Mouse (Mus musculus) midbrain, embryonic 13.5 days (tissue): ENCODE measurements at regions not wholly inside any gene's neighbourhood (a gene's known extent, or its start where the extent isn't known, plus 50 kb on each side); places are given as distances from the start of the nearest gene placed in this dataset.

Source experiments
- ATAC-seq: fragments of 200-750 bp; cut with Nextera tagmentation; 2 replicates; pipeline ENCODE4 v1.8.0; 2017; ENCODE audit warnings: mild to moderate bottlenecking, moderate TSS enrichment, moderate library complexity
- H3K27ac ChIP-seq: fragments of 300-500 bp; sonication (generic); 2 replicates; pipeline ENCODE4 v1.5.1; 2015; ENCODE audit warnings: inconsistent platforms, mild to moderate bottlenecking, moderate library complexity
- H3K27me3 ChIP-seq: fragments of 300-500 bp; sonication (generic); 2 replicates; pipeline ENCODE4 v1.6.1; 2015; ENCODE audit warnings: mild to moderate bottlenecking, inconsistent platforms
- H3K36me3 ChIP-seq: fragments of 300-500 bp; sonication (generic); 2 replicates; pipeline ENCODE4 v1.6.1; 2015; ENCODE audit warnings: mild to moderate bottlenecking, inconsistent platforms
- H3K4me1 ChIP-seq: fragments of 300-500 bp; sonication (generic); replicated peaks from 2 replicates; pipeline ENCODE4 v1.6.1; 2015; ENCODE audit warnings: inconsistent platforms
- H3K4me2 ChIP-seq: fragments of 300-500 bp; sonication (generic); replicated peaks from 2 replicates; pipeline ENCODE4 v1.6.1; 2015; ENCODE audit warnings: moderate library complexity, mild to moderate bottlenecking, inconsistent platforms
- H3K4me3 ChIP-seq: fragments of 300-500 bp; sonication (generic); replicated peaks from 2 replicates; pipeline ENCODE4 v1.5.1; 2015; ENCODE audit warnings: mild to moderate bottlenecking, inconsistent platforms
- H3K9ac ChIP-seq: fragments of 300-500 bp; sonication (generic); replicated peaks from 2 replicates; pipeline ENCODE4 v1.6.1; 2015; ENCODE audit warnings: mild to moderate bottlenecking, inconsistent platforms
- H3K9me3 ChIP-seq: fragments of 300-500 bp; sonication (generic); 2 replicates; pipeline ENCODE4 v1.6.1; 2016; ENCODE audit warnings: mild to moderate bottlenecking, inconsistent platforms
- WGBS: fragments of 180-500 bp; shearing (Covaris S2); methylation state at CpG from one replicate; pipeline ENCODE4 v1.1.7; 2015; 5-methylcytosine and 5-hydroxymethylcytosine counted together

GRCm38 (mm10) chr4:72592129-72592528 lies 260.3 kb downstream of the Aldoart1 start:
- 68% methylated on average over 1 of the region's 1 CpGs for WGBS
- no peak for ATAC-seq

GRCm38 (mm10) chr4:72574946-72575345 lies 277.5 kb downstream of the Aldoart1 start:
- H3K4me2 ChIP-seq: no peak overlapping the region
- H3K27ac ChIP-seq: no peak overlapping the region
- no peak overlapping the region for H3K4me3 ChIP-seq
- no peak for ATAC-seq
- 79% methylated on average over 1 of the region's 1 CpGs for WGBS
- H3K9ac ChIP-seq: no peak overlapping the region
- H3K36me3 ChIP-seq: no peaks in the 10 kb centered on the region
- no peaks in the 10 kb centered on the region for H3K27me3 ChIP-seq
- no peaks in the 10 kb centered on the region for H3K9me3 ChIP-seq
- no peaks in the 10 kb centered on the region for H3K4me1 ChIP-seq

More at GRCm38 (mm10) chr4:72592129-72592528, 260.3 kb downstream of the Aldoart1 start:
- H3K4me3 ChIP-seq: no peak overlapping the region
- no peaks in the 10 kb centered on the region for H3K27me3 ChIP-seq
- no peak overlapping the region for H3K27ac ChIP-seq
- no peak overlapping the region for H3K9ac ChIP-seq
- no peaks in the 10 kb centered on the region for H3K4me1 ChIP-seq
- no peaks in the 10 kb centered on the region for H3K36me3 ChIP-seq
- H3K4me2 ChIP-seq: no peak overlapping the region
- H3K9me3 ChIP-seq: no peaks in the 10 kb centered on the region; the same call in 1 of the 2 replicates

GRCm38 (mm10) chr4:72571924-72572323 lies 280.5 kb downstream of the Aldoart1 start:
- H3K27me3 ChIP-seq: no peaks in the 10 kb centered on the region
- ATAC-seq: no peak
- no peaks in the 10 kb centered on the region for H3K36me3 ChIP-seq
- H3K4me2 ChIP-seq: no peak overlapping the region
- no peak overlapping the region for H3K4me3 ChIP-seq
- H3K4me1 ChIP-seq: no peaks in the 10 kb centered on the region
- 51% methylated on average over 2 of the region's 2 CpGs for WGBS
- H3K27ac ChIP-seq: no peak overlapping the region
- H3K9ac ChIP-seq: no peak overlapping the region
- H3K9me3 ChIP-seq: no peaks in the 10 kb centered on the region

GRCm38 (mm10) chr4:72565186-72565585 lies 287.2 kb downstream of the Aldoart1 start:
- H3K4me3 ChIP-seq: no peak overlapping the region
- H3K4me2 ChIP-seq: no peak overlapping the region
- H3K27ac ChIP-seq: no peak overlapping the region
- H3K27me3 ChIP-seq: no peaks in the 10 kb centered on the region
- H3K4me1 ChIP-seq: peaks cover 9% of the 10 kb centered on the region
- ATAC-seq: no peak
- 91% methylated on average over 3 of the region's 3 CpGs for WGBS
- no peak overlapping the region for H3K9ac ChIP-seq
- H3K36me3 ChIP-seq: no peaks in the 10 kb centered on the region
- no peaks in the 10 kb centered on the region for H3K9me3 ChIP-seq

- H3K9ac ChIP-seq: no peak overlapping the region
- ATAC-seq: peak; percentile 73; the same call in 1 of the 2 replicates
- H3K4me1 ChIP-seq: peaks cover 9% of the 10 kb centered on the region
- H3K36me3 ChIP-seq: no peaks in the 10 kb centered on the region
- 27% methylated on average over 4 of the region's 4 CpGs for WGBS
- no peaks in the 10 kb centered on the region for H3K27me3 ChIP-seq
- no peak overlapping the region for H3K4me3 ChIP-seq
- no peak overlapping the region for H3K4me2 ChIP-seq
- H3K9me3 ChIP-seq: no peaks in the 10 kb centered on the region
- H3K27ac ChIP-seq: no peak overlapping the region
Measured at GRCm38 (mm10) chr4:72562909-72563676, 289.3 kb downstream of the Aldoart1 start.

GRCm38 (mm10) chr4:72554276-72554675 lies 298.2 kb downstream of the Aldoart1 start:
- H3K27me3 ChIP-seq: no peaks in the 10 kb centered on the region
- no peak overlapping the region for H3K9ac ChIP-seq

GRCm38 (mm10) chr4:72534563-72534962 lies 317.9 kb downstream of the Aldoart1 start:
- WGBS: 50% methylated on average over 1 of the region's 1 CpGs
- ATAC-seq: no peak
- H3K4me1 ChIP-seq: no peaks in the 10 kb centered on the region

More at GRCm38 (mm10) chr4:72554276-72554675, 298.2 kb downstream of the Aldoart1 start:
- H3K4me2 ChIP-seq: no peak overlapping the region
- H3K36me3 ChIP-seq: no peaks in the 10 kb centered on the region
- H3K4me1 ChIP-seq: no peaks in the 10 kb centered on the region
- no peak overlapping the region for H3K27ac ChIP-seq
- H3K9me3 ChIP-seq: no peaks in the 10 kb centered on the region
- H3K4me3 ChIP-seq: no peak overlapping the region
- no peak for ATAC-seq

GRCm38 (mm10) chr4:72524630-72525029 lies 323.9 kb upstream of the Tle1 start:
- Histone ChIP-seq H3K9me3 (no peaks in the 10 kb centered on the region), H3K4me2 (no peak overlapping the region), H3K9ac (no peak overlapping the region), H3K27ac (no peak overlapping the region), H3K36me3 (no peaks in the 10 kb centered on the region), H3K27me3 (no peaks in the 10 kb centered on the region), H3K4me3 (no peak overlapping the region), H3K4me1 (no peaks in the 10 kb centered on the region)
- no peak for ATAC-seq

More at GRCm38 (mm10) chr4:72534563-72534962, 317.9 kb downstream of the Aldoart1 start:
- H3K36me3 ChIP-seq: no peaks in the 10 kb centered on the region
- no peaks in the 10 kb centered on the region for H3K27me3 ChIP-seq
- no peak overlapping the region for H3K27ac ChIP-seq
- H3K9me3 ChIP-seq: no peaks in the 10 kb centered on the region
- no peak overlapping the region for H3K9ac ChIP-seq
- no peak overlapping the region for H3K4me3 ChIP-seq
- no peak overlapping the region for H3K4me2 ChIP-seq

GRCm38 (mm10) chr4:72524100-72524499 lies 323.4 kb upstream of the Tle1 start:
- no peaks in the 10 kb centered on the region for H3K27me3 ChIP-seq
- no peaks in the 10 kb centered on the region for H3K9me3 ChIP-seq
- no peak overlapping the region for H3K27ac ChIP-seq
- H3K4me2 ChIP-seq: no peak overlapping the region
- H3K36me3 ChIP-seq: no peaks in the 10 kb centered on the region
- H3K9ac ChIP-seq: no peak overlapping the region
- no peak overlapping the region for H3K4me3 ChIP-seq
- 55% methylated on average over 1 of the region's 1 CpGs for WGBS
- no peaks in the 10 kb centered on the region for H3K4me1 ChIP-seq
- ATAC-seq: no peak

- no peak overlapping the region for H3K4me3 ChIP-seq
- 67% methylated on average over 1 of the region's 1 CpGs for WGBS
- ATAC-seq: 0 out of 2 replicates have a peak, but pooled peaks have one; percentile 43
- H3K27me3 ChIP-seq: no peaks in the 10 kb centered on the region
- H3K4me1 ChIP-seq: no peaks in the 10 kb centered on the region
- no peak overlapping the region for H3K27ac ChIP-seq
- no peaks in the 10 kb centered on the region for H3K9me3 ChIP-seq
- no peaks in the 10 kb centered on the region for H3K36me3 ChIP-seq
- no peak overlapping the region for H3K9ac ChIP-seq
- no peak overlapping the region for H3K4me2 ChIP-seq
Measured at GRCm38 (mm10) chr4:72511220-72511619, 310.5 kb upstream of the Tle1 start.

- Histone ChIP-seq H3K9me3 (no peaks in the 10 kb centered on the region), H3K4me1 (no peaks in the 10 kb centered on the region), H3K27me3 (no peaks in the 10 kb centered on the region), H3K9ac (no peak overlapping the region), H3K27ac (no peak overlapping the region), H3K36me3 (no peaks in the 10 kb centered on the region), H3K4me2 (no peak overlapping the region), H3K4me3 (no peak overlapping the region)
- no peak for ATAC-seq
- 96% methylated on average over 1 of the region's 1 CpGs for WGBS
Measured at GRCm38 (mm10) chr4:72481748-72482147, 281.0 kb upstream of the Tle1 start.

GRCm38 (mm10) chr4:72480535-72480934 lies 279.8 kb upstream of the Tle1 start:
- Histone ChIP-seq H3K4me2 (no peak overlapping the region), H3K4me1 (no peaks in the 10 kb centered on the region), H3K36me3 (no peaks in the 10 kb centered on the region), H3K9ac (no peak overlapping the region), H3K4me3 (no peak overlapping the region), H3K9me3 (no peaks in the 10 kb centered on the region), H3K27me3 (no peaks in the 10 kb centered on the region), H3K27ac (no peak overlapping the region)
- 79% methylated on average over 3 of the region's 3 CpGs for WGBS
- ATAC-seq: no peak
